Mouse (Mus musculus) frontal cortex, postnatal 36 days (tissue): ENCODE measurements at regions not wholly inside any gene's neighbourhood (a gene's known extent, or its start where the extent isn't known, plus 50 kb on each side); places are given as distances from the start of the nearest gene placed in this dataset.

Source experiments
- DNase-seq, 2 experiments: peaks; one replicate each; pipeline ENCODE4 v3.0.0; 2022; ENCODE audit warnings: low spot score in 2 of 2

GRCm38 (mm10) chr16:74984207-74984606 lies 572.6 kb upstream of the Robo2 start:
- no peak for DNase-seq

DNA sequence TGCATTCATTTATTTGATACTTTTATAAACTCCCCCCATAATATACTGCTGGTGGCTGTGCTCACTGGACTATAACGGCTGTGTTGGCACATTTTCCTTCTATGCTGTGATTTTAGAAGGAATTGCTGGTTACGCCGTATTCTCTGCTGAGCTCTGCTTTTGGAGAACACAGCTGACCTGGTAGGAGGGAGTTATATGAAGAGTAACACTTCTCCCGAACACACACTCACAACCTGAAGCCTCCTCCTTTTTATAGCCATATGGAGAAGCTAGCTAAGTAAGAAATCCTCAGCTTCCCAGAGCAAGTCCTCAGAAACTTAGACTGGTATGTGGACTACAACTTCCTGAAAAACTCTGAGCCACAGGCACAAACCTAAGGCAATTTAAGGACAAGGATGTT lies 554.5 kb upstream of the Robo2 start:
- no peak for DNase-seq

- DNase-seq = no peak
Observed at GRCm38 (mm10) chr16:74929739-74930138, 518.1 kb upstream of the Robo2 start.

- peak; percentile 39 to 42 for DNase-seq
Observed at GRCm38 (mm10) chr16:74900835-74901234, 489.2 kb upstream of the Robo2 start.

- no peak for DNase-seq
Observed at GRCm38 (mm10) chr16:74887724-74888123, 476.1 kb upstream of the Robo2 start.

- DNase-seq = no peak
Observed at GRCm38 (mm10) chr16:74878603-74879002, 467.0 kb upstream of the Robo2 start.

GRCm38 (mm10) chr16:74873756-74874155 lies 462.1 kb upstream of the Robo2 start:
- peak in 1 of 2 experiments; percentile 55 for DNase-seq

DNA sequence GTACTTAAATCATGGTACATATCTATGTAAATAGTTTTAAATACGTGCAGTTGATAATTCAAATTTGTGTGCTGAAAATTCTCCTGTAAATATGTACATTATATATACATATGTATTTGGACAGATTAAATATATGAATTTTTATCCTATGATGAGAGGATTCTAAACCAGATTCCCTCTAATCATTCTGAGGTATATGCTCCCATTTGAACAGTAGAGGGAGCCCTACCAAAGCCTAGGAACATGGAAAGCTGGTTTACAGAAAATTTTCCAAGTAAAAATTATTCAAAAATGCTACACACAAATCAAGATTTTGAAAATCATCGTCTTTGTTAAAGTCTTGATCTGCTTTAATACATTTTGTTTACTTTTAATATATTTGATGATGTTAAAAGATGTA lies 446.1 kb upstream of the Robo2 start:
- DNase-seq = no peak

- DNase-seq = no peak
Observed at GRCm38 (mm10) chr16:74840006-74840405, 428.4 kb upstream of the Robo2 start.

GRCm38 (mm10) chr16:74814386-74814785 lies 402.8 kb upstream of the Robo2 start:
- DNase-seq = no peak

DNA sequence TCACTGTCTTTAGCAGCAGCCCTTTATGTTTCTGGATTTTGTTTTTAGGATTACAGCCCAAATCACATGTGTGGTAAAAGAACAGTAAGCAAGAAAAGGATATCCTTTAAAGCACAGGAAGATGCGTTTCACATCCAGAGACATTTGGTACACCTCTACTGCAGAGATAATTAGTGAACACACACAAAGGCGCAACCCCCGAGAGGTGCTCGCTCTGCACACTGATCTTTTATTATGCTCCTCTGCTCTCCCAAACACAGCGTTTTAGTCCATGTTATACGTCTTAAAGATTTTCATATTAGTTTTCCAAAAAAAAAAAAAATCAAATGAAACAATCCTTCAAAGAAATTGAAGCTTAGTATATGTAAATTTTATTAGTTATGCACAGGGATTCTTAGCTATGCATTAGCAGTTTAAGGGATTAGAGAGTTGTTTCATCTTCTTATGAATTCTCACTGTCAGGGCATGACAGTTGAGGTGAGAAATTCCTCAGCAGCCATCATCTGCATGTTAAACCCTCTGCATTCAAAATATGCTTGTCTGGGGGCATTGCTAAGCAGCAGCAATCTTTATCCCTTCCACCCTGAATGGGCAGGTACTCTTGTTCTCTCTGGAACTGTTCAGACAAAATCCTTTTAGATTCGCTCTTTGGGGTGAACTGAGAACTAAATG lies 397.7 kb upstream of the Robo2 start:
- no peak for DNase-seq

GRCm38 (mm10) chr16:74806775-74807174 lies 395.1 kb upstream of the Robo2 start:
- no peak for DNase-seq

DNA sequence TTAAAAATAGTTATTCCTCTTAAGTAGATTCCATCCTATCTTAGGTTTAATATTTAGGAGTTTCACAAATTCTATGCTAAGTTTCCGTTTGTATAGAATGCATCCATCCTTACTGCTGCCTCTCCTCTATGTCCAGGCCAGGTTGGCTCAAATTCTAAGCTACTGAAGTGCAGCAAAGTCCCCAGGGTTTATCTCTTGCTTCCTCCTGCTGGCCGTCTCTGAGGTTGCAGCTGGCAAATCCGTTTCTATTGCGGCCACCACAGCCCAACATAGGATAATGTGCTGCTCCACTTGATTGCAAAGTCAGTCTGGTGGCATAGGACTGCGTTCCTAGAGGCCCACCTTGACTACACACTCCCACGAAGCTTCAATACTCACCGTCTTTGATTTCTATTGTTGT lies 389.7 kb upstream of the Robo2 start:
- DNase-seq = peak; percentile 49 to 57

GRCm38 (mm10) chr16:74796303-74796653 lies 384.7 kb upstream of the Robo2 start:
- DNase-seq = no peak

- DNase-seq = no peak
Observed at GRCm38 (mm10) chr16:74795360-74796302, 384.0 kb upstream of the Robo2 start.

GRCm38 (mm10) chr16:74785365-74786119 lies 373.9 kb upstream of the Robo2 start:
- no peak for DNase-seq

- DNase-seq = no peak
Observed at GRCm38 (mm10) chr16:74780388-74780787, 368.8 kb upstream of the Robo2 start.

DNA sequence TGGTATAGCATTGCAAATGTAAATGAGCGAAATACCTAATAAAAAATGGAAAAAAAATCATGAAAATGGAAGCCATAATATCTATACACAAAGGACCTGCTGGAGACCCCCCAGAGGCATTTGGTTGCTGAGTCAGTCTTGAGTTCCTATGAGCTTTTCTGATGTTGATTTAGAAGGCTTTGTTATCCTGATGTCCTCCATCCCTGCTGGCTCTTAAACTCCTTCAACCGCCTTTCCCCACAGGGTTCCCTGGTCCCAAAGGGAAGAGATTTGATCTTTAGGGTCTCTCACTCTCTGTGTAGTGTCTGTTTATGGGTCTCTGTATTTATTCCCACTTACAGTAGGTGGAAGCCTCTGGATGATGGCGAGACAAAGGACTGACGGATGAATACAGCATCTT lies 356.6 kb upstream of the Robo2 start:
- no peak for DNase-seq

GRCm38 (mm10) chr16:74756720-74757345 lies 345.2 kb upstream of the Robo2 start:
- no peak for DNase-seq

DNA sequence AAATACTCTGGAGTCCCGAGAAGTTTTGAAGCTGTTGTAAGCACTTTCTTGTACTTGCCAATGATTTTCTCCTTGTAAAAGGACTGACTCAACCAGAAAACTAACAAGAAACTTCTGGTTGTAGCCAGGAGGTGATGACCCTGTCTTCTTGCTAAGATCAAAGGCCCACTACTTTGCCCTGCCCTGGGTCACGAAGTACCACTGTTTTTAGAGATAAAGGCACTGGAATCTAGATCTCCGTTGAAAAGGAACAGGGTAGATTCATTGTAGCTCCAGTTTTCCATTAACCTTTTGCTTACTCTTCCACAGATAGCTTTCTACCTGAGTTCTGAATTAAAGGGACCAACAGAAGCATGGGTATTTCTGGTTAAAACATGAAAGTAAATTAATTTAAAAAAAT lies 339.3 kb upstream of the Robo2 start:
- DNase-seq = no peak

DNA sequence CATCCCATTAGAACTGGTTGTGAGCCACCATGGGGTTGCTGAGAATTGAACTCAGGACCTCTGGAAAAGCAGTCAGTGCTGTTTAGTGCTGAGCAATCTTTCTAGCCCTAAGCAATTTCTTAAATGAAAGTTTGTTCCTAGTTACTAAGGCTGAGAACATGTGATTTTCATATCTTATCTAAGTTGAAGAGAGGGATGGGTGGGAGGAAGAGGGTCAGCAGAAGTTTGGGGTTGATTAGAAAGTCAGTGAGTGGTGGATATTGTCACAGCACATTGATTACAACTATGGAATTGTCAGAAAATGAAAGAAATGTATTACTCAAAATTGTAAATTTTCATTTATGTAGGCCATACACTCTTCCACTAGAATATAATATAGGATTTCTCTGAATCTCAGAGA lies 337.4 kb upstream of the Robo2 start:
- no peak for DNase-seq

DNA sequence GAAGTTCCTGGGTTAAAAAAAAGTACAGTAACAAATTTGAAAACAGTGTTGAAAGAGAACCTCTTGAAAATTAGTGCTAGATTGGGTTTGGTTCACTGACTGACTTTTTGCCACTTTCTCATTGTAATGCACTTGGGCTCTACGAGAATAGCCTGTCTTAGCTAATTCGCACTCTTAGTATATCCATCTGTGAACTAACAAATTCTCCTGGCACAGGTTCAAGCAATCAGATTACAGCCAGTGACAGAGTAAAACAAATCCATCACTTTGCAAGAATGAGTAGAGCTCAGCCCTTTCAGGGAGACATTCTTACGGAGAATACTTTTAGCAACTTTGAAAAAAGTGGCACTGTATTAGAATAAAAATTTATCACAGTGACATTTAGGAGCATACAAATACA lies 331.9 kb upstream of the Robo2 start:
- no peak for DNase-seq
